Comparison of ENCODE assay signal across 11 mouse cellular contexts in the genomic region with DNA sequence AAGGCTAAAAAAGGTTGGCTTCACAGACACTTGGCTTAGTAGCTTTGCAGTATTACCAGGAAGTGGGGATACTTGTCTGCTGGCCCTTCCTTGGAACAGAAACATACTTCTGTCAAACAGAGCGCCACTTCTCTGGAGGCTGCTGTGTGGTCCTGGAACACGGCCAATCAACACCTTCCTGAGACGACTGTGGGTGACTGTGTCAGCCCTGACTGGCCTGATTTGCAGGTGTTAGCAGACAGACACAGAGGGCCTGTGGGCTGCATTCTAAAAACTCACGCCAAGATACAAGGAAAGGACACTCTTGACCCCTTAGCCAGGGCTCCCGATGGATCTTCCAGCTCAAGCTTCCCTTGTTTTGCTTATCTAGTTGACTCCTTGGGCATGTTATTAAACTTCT. TPM values are rescaled to one million over a fixed set of nuclear protein-coding genes. Genes with fewer than 3 reads are reported as not detected.
DNase-seq lines count a peak whose midpoint lies in the region; ATAC-seq lines count a peak whose summit lies in the region.
"Had no signal": no experiment of that assay in that cellular context is flagged by ENCODE, and none has a peak within 500 bp of the region (broad histone marks: within the 10 kb centered on the region; RNA-seq: fewer than 3 reads in every experiment).

No protein-coding gene starts in this region.

- no peaks in the 10 kb centered on the region for H3K9me3 ChIP-seq in heart, embryonic 15.5 days (replicated peaks)
- peaks cover 4% of the 10 kb centered on the region; the same call in 1 of the 2 replicates for H3K9me3 ChIP-seq in midbrain, embryonic 12.5 days
- no peaks in the 10 kb centered on the region for H3K9me3 ChIP-seq in midbrain, embryonic 14.5 days (ENCODE audit: control insufficient read depth, low read length)
- H3K9me3 ChIP-seq in limb, embryonic 15.5 days, result no peaks in the 10 kb centered on the region
- H3K9me3 ChIP-seq in stomach, embryonic 15.5 days, result no peaks in the 10 kb centered on the region

- DNase-seq in heart, postnatal 14 days, result no peak
- DNase-seq in midbrain, embryonic 14.5 days, result no peak
- DNase-seq in gastrocnemius, adult 8-10 months (ENCODE audit: low spot score in 2 of 2), result no peak
- no peak for DNase-seq in adrenal gland, postnatal 14 days
- DNase-seq: left cerebral cortex, postnatal 4 days had no signal

- H3K4me1 ChIP-seq in heart, embryonic 15.5 days (replicated peaks), result peaks cover 26% of the 10 kb centered on the region
- H3K4me1 ChIP-seq in midbrain, embryonic 12.5 days, result peaks cover 19% of the 10 kb centered on the region
- peaks cover 12% of the 10 kb centered on the region for H3K4me1 ChIP-seq in midbrain, embryonic 14.5 days (ENCODE audit: control insufficient read depth, insufficient read depth, low read length)
- H3K4me1 ChIP-seq in limb, embryonic 15.5 days, result peaks cover 29% of the 10 kb centered on the region
- H3K4me1 ChIP-seq in stomach, embryonic 15.5 days, result peaks cover 19% of the 10 kb centered on the region

- no peak overlapping the region for H3K9ac ChIP-seq in heart, embryonic 15.5 days
- H3K9ac ChIP-seq in midbrain, embryonic 12.5 days (replicated peaks), result no peak overlapping the region
- H3K9ac ChIP-seq in midbrain, embryonic 14.5 days (replicated peaks; ENCODE audit: low read length), result no peak overlapping the region
- no peak overlapping the region for H3K9ac ChIP-seq in limb, embryonic 15.5 days
- no peak overlapping the region for H3K9ac ChIP-seq in stomach, embryonic 15.5 days

- intact Hi-C loops in heart, postnatal 14 days (cut with DNase I), result no loop called here

- no peaks in the 10 kb centered on the region for H3K27me3 ChIP-seq in heart, embryonic 15.5 days
- no peaks in the 10 kb centered on the region for H3K27me3 ChIP-seq in midbrain, embryonic 12.5 days
- no peaks in the 10 kb centered on the region for H3K27me3 ChIP-seq in midbrain, embryonic 14.5 days (ENCODE audit: control insufficient read depth, insufficient read depth, low read length)
- H3K27me3 ChIP-seq in limb, embryonic 15.5 days, result no peaks in the 10 kb centered on the region
- no peaks in the 10 kb centered on the region for H3K27me3 ChIP-seq in stomach, embryonic 15.5 days (replicated peaks)

- WGBS in heart, embryonic 15.5 days, result 25% methylated on average over 5 of the region's 5 CpGs
- 93% methylated on average over 5 of the region's 5 CpGs for WGBS in midbrain, embryonic 12.5 days
- 91% methylated on average over 5 of the region's 5 CpGs for WGBS in midbrain, embryonic 14.5 days
- 63% methylated on average over 5 of the region's 5 CpGs for WGBS in limb, embryonic 15.5 days
- WGBS in stomach, embryonic 15.5 days, result 57% methylated on average over 5 of the region's 5 CpGs

- peaks cover 7% of the 10 kb centered on the region; the same call in 1 of the 2 replicates for H3K36me3 ChIP-seq in heart, embryonic 15.5 days
- peaks cover 8% of the 10 kb centered on the region for H3K36me3 ChIP-seq in midbrain, embryonic 12.5 days
- peaks cover 6% of the 10 kb centered on the region; the same call in 1 of the 2 replicates for H3K36me3 ChIP-seq in midbrain, embryonic 14.5 days (ENCODE audit: control insufficient read depth, insufficient read depth, low read length)
- peaks cover 9% of the 10 kb centered on the region for H3K36me3 ChIP-seq in limb, embryonic 15.5 days
- H3K36me3 ChIP-seq in stomach, embryonic 15.5 days, result peaks cover 3% of the 10 kb centered on the region; the same call in 1 of the 2 replicates

- H3K27ac ChIP-seq in heart, embryonic 15.5 days, result peak overlapping the region; percentile 98
- H3K27ac ChIP-seq in midbrain, embryonic 12.5 days (replicated peaks), result 0 out of 2 replicates have a peak overlapping the region, but pooled peaks have one; percentile 94
- H3K27ac ChIP-seq in midbrain, embryonic 14.5 days (replicated peaks; ENCODE audit: low read depth, low read length), result no peak overlapping the region
- peak overlapping the region; percentile 98 for H3K27ac ChIP-seq in limb, embryonic 15.5 days
- peak overlapping the region; percentile 98 for H3K27ac ChIP-seq in stomach, embryonic 15.5 days

- no peak for ATAC-seq in heart, embryonic 15.5 days (replicated peaks; ENCODE audit: insufficient number of reproducible peaks, insufficient read depth, low FRiP score, low read depth)
- ATAC-seq in midbrain, embryonic 12.5 days (ENCODE audit: low FRiP score, low read depth), result no peak
- ATAC-seq in midbrain, embryonic 14.5 days (ENCODE audit: low FRiP score, low TSS enrichment), result no peak
- ATAC-seq in limb, embryonic 15.5 days (ENCODE audit: insufficient number of reproducible peaks, low FRiP score, low TSS enrichment, low read depth), result no peak
- ATAC-seq in stomach, embryonic 15.5 days (ENCODE audit: insufficient read depth, low FRiP score, low read depth), result no peak

- H3K4me3 ChIP-seq in heart, embryonic 15.5 days, result no peak overlapping the region
- H3K4me3 ChIP-seq in midbrain, embryonic 12.5 days, result no peak overlapping the region
- H3K4me3 ChIP-seq in midbrain, embryonic 14.5 days (replicated peaks; ENCODE audit: low read depth, low read length), result no peak overlapping the region
- no peak overlapping the region for H3K4me3 ChIP-seq in limb, embryonic 15.5 days
- no peak overlapping the region for H3K4me3 ChIP-seq in stomach, embryonic 15.5 days (replicated peaks)

- no peak overlapping the region for H3K4me2 ChIP-seq in heart, embryonic 15.5 days
- H3K4me2 ChIP-seq in midbrain, embryonic 12.5 days (replicated peaks), result no peak overlapping the region
- no peak overlapping the region for H3K4me2 ChIP-seq in midbrain, embryonic 14.5 days (ENCODE audit: low read length)
- H3K4me2 ChIP-seq in limb, embryonic 15.5 days, result no peak overlapping the region
- H3K4me2 ChIP-seq in stomach, embryonic 15.5 days, result no peak overlapping the region

RNA-seq across cellular contexts. Expression of gene Sumo3, which starts 0.9 kb away (rescaled TPM):
- polyA plus RNA-seq in heart, embryonic 15.5 days (2015; fragmentation: Nextera tagmentation; extraction: Ambion mirVana), result 138 and 169 TPM in 2 replicates
- 10 to 100 TPM; 53.7 to 61.6 TPM for total RNA-seq in heart, postnatal 14 days (2021)
- 304 and 325 TPM in 2 replicates for polyA plus RNA-seq in midbrain, embryonic 12.5 days (2016; fragmentation: Nextera tagmentation; extraction: Ambion mirVana)
- 253 and 287 TPM in 2 replicates for polyA plus RNA-seq in midbrain, embryonic 14.5 days (2014; fragmentation: Nextera tagmentation; extraction: Ambion mirVana)
- 343 and 347 TPM in 2 replicates for polyA plus RNA-seq in limb, embryonic 15.5 days (2015; fragmentation: Nextera tagmentation; extraction: Ambion mirVana)
- polyA plus RNA-seq in stomach, embryonic 15.5 days (2015; fragmentation: Nextera tagmentation; extraction: Ambion mirVana), result 324 and 334 TPM in 2 replicates
- 10 to 100 TPM; 38.7 to 59.9 (median 41.6) TPM for total RNA-seq in gastrocnemius, adult 8-10 months (2022)
- 93.0 and 111 TPM in 2 replicates for total RNA-seq in adrenal gland, postnatal 14 days (2021)

RNA-seq across cellular contexts. Expression of gene Gm49325, which starts 1.0 kb away (rescaled TPM):
- polyA plus RNA-seq in heart, embryonic 15.5 days (2015; fragmentation: Nextera tagmentation; extraction: Ambion mirVana), result 0.60 and 3.9 TPM in 2 replicates
- 10 to 100 TPM in 1 of 2 experiments, 1 to 10 TPM in 1; 7.6 to 12.7 TPM for total RNA-seq in heart, postnatal 14 days (2021)
- 7.7 and 19.3 TPM in 2 replicates for polyA plus RNA-seq in midbrain, embryonic 12.5 days (2016; fragmentation: Nextera tagmentation; extraction: Ambion mirVana)
- 16.3 TPM in 1 of 2 replicates, not detected in the other for polyA plus RNA-seq in midbrain, embryonic 14.5 days (2014; fragmentation: Nextera tagmentation; extraction: Ambion mirVana)
- 1.3 and 1.8 TPM in 2 replicates for polyA plus RNA-seq in limb, embryonic 15.5 days (2015; fragmentation: Nextera tagmentation; extraction: Ambion mirVana)
- 4.8 TPM in 1 of 2 replicates, not detected in the other for polyA plus RNA-seq in stomach, embryonic 15.5 days (2015; fragmentation: Nextera tagmentation; extraction: Ambion mirVana)
- total RNA-seq in gastrocnemius, adult 8-10 months (2022), result 10 to 100 TPM in 2 of 4 experiments, 1 to 10 TPM in 2; 5.7 to 18.3 (median 11.6) TPM
- 23.6 and 31.5 TPM in 2 replicates for total RNA-seq in adrenal gland, postnatal 14 days (2021)
- total RNA-seq: hematopoietic stem cell, adult 5-6 weeks; neutrophil, adult 5-6 weeks had no signal

RNA-seq across cellular contexts. Expression of gene Ube2g2, which starts 17.1 kb away (rescaled TPM):
- polyA plus RNA-seq in heart, embryonic 15.5 days (2015; fragmentation: Nextera tagmentation; extraction: Ambion mirVana), result 66.3 and 85.1 TPM in 2 replicates
- 10 to 100 TPM; 59.2 to 60.6 TPM for total RNA-seq in heart, postnatal 14 days (2021)
- 83.6 and 84.2 TPM in 2 replicates for polyA plus RNA-seq in midbrain, embryonic 12.5 days (2016; fragmentation: Nextera tagmentation; extraction: Ambion mirVana)
- polyA plus RNA-seq in midbrain, embryonic 14.5 days (2014; fragmentation: Nextera tagmentation; extraction: Ambion mirVana), result 55.6 and 66.6 TPM in 2 replicates
- polyA plus RNA-seq in limb, embryonic 15.5 days (2015; fragmentation: Nextera tagmentation; extraction: Ambion mirVana), result 99.8 and 127 TPM in 2 replicates
- 70.7 and 73.3 TPM in 2 replicates for polyA plus RNA-seq in stomach, embryonic 15.5 days (2015; fragmentation: Nextera tagmentation; extraction: Ambion mirVana)
- 100 to 1,000 TPM in 2 of 4 experiments, 10 to 100 TPM in 2; 81.6 to 141 (median 104) TPM for total RNA-seq in gastrocnemius, adult 8-10 months (2022)
- 49.8 and 50.2 TPM in 2 replicates for total RNA-seq in adrenal gland, postnatal 14 days (2021)

RNA-seq across cellular contexts. Expression of gene Pttg1ip, which starts 23.4 kb away (rescaled TPM):
- 105 and 125 TPM in 2 replicates for polyA plus RNA-seq in heart, embryonic 15.5 days (2015; fragmentation: Nextera tagmentation; extraction: Ambion mirVana)
- 100 to 1,000 TPM; 128 to 132 TPM for total RNA-seq in heart, postnatal 14 days (2021)
- 62.4 and 69.4 TPM in 2 replicates for polyA plus RNA-seq in midbrain, embryonic 12.5 days (2016; fragmentation: Nextera tagmentation; extraction: Ambion mirVana)
- polyA plus RNA-seq in midbrain, embryonic 14.5 days (2014; fragmentation: Nextera tagmentation; extraction: Ambion mirVana), result 52.1 and 71.8 TPM in 2 replicates
- polyA plus RNA-seq in limb, embryonic 15.5 days (2015; fragmentation: Nextera tagmentation; extraction: Ambion mirVana), result 145 and 158 TPM in 2 replicates
- 174 and 178 TPM in 2 replicates for polyA plus RNA-seq in stomach, embryonic 15.5 days (2015; fragmentation: Nextera tagmentation; extraction: Ambion mirVana)
- total RNA-seq in gastrocnemius, adult 8-10 months (2022), result 10 to 100 TPM; 15.4 to 30.1 (median 25.8) TPM
- 168 and 172 TPM in 2 replicates for total RNA-seq in adrenal gland, postnatal 14 days (2021)
